24 mouse cellular contexts compared by ENCODE assay signal in genomic region chr1:59629194-59629593, GRCm38 (mm10).
"Had no signal": no experiment of that assay in that cellular context is flagged by ENCODE, and none has a peak within 500 bp of the region (broad histone marks: within the 10 kb centered on the region; RNA-seq: fewer than 3 reads in every experiment).

No protein-coding gene starts in this region.

- H3K27ac ChIP-seq: heart, embryonic 10.5 days; hindbrain, embryonic 13.5 days; hindbrain, embryonic 15.5 days; hindbrain, postnatal 0 days; kidney, embryonic 15.5 days; kidney, postnatal 0 days; limb, embryonic 10.5 days; limb, embryonic 12.5 days; liver, embryonic 13.5 days; liver, embryonic 15.5 days had no signal

- H3K4me3 ChIP-seq: heart, embryonic 10.5 days; heart, embryonic 12.5 days; hindbrain, embryonic 13.5 days; hindbrain, embryonic 15.5 days; kidney, embryonic 15.5 days; limb, embryonic 10.5 days; limb, embryonic 12.5 days; liver, embryonic 13.5 days; liver, embryonic 15.5 days had no signal

- ATAC-seq: hindbrain, postnatal 0 days; intestine, embryonic 16.5 days had no signal

- DNase-seq: gastrocnemius, postnatal 14 days; gastrocnemius, postnatal 36 days; heart, adult 18-20 months; heart, postnatal 10 days; kidney, adult 11 months; kidney, adult 2 months; kidney, adult 9 months; kidney, postnatal 14 days; kidney, postnatal 36 days; layer of hippocampus, adult 9-11 months; layer of hippocampus, postnatal 36 days; liver; liver, embryonic 13.5 days had no signal

- H3K4me1 ChIP-seq: hindbrain, embryonic 13.5 days; hindbrain, embryonic 15.5 days had no signal
